Mouse (Mus musculus) liver, postnatal 0 days (tissue): Measurements from ENCODE around the gene Mus81. TPM values are rescaled to one million over a fixed set of nuclear protein-coding genes. Genes with fewer than 3 reads are reported as not detected.

Experiments
- ATAC-seq: fragments of 200-750 bp; cut with Nextera tagmentation; 2 replicates; pipeline ENCODE4 v1.8.0; 2017; ENCODE audit warnings: mild to moderate bottlenecking, moderate library complexity
- DNase-seq: peaks from one replicate; pipeline ENCODE4 v3.0.0-alpha.2; 2016
- H3K27ac ChIP-seq: fragments of 300-500 bp; sonication (generic); 2 replicates; pipeline ENCODE4 v1.5.1; 2014; ENCODE audit warnings: antibody characterized with exemption, moderate library complexity, mild to moderate bottlenecking, low read depth
- H3K27me3 ChIP-seq: fragments of 300-500 bp; sonication (generic); 2 replicates; pipeline ENCODE4 v1.6.1; 2014; ENCODE audit warnings: low read length, control low read depth, mixed read lengths; ENCODE audit not compliant: insufficient read depth
- H3K36me3 ChIP-seq: fragments of 300-500 bp; sonication (generic); replicated peaks from 2 replicates; pipeline ENCODE4 v1.6.1; 2014; ENCODE audit warnings: mild to moderate bottlenecking, control low read depth, low read length, moderate library complexity, mixed read lengths; ENCODE audit not compliant: insufficient read depth
- H3K4me1 ChIP-seq: fragments of 300-500 bp; sonication (generic); 2 replicates; pipeline ENCODE4 v1.6.1; 2014; ENCODE audit warnings: antibody characterized with exemption, mild to moderate bottlenecking, control low read depth; ENCODE audit not compliant: insufficient read depth
- H3K4me2 ChIP-seq: fragments of 300-500 bp; sonication (generic); 2 replicates; pipeline ENCODE4 v1.6.1; 2014; ENCODE audit warnings: low read depth, mild to moderate bottlenecking, low read length, moderate library complexity, mixed read lengths
- H3K4me3 ChIP-seq: fragments of 300-500 bp; sonication (generic); 2 replicates; pipeline ENCODE4 v1.5.1; 2014; ENCODE audit warnings: low read depth, low read length
- H3K9ac ChIP-seq: fragments of 300-500 bp; sonication (generic); replicated peaks from 2 replicates; pipeline ENCODE4 v1.6.1; 2014; ENCODE audit warnings: mild to moderate bottlenecking, moderate library complexity
- H3K9me3 ChIP-seq: fragments of 300-500 bp; sonication (generic); 2 replicates; pipeline ENCODE4 v1.6.1; 2016; ENCODE audit warnings: mild to moderate bottlenecking, control low read depth, low read length, mixed read lengths
- CTCF ChIP-seq: sonication (generic); IDR thresholded peaks from 2 replicates; pipeline ENCODE4 v1.5.1; 2016; ENCODE audit warnings: antibody characterized with exemption, low read depth
- EP300 ChIP-seq: IDR thresholded peaks from 2 replicates; pipeline ENCODE4 v1.6.1; 2016; ENCODE audit warnings: antibody characterized with exemption, low read depth, mild to moderate bottlenecking
- WGBS: fragments of 180-500 bp; shearing (Covaris S2); extraction: QIAGEN DNeasy Blood & Tissue Kit; methylation state at CpG from one replicate; pipeline ENCODE4 v1.1.7; 2014; ENCODE audit not compliant: insufficient replicate concordance; 5-methylcytosine and 5-hydroxymethylcytosine counted together
- polyA plus RNA-seq: library from polyadenylated mRNA; unstranded; fragments of >200 nt; fragmentation: Nextera tagmentation; extraction: Ambion mirVana; gene quantifications from 2 replicates; pipeline ENCODE4 v1.2.1, GENCODE M21; 2015

Mus81 gene
- polyA plus RNA-seq: 8.6 and 11.9 TPM in 2 replicates

- peak; percentile 96 for DNase-seq
- H3K4me3 ChIP-seq: peak within 1 kb of the TSS; percentile 48
- H3K9me3 ChIP-seq: no peaks in the 10 kb centered on the region
- H3K4me1 ChIP-seq: peaks cover 31% of the 10 kb centered on the region
- H3K4me2 ChIP-seq: peak within 1 kb of the TSS; percentile 79
- WGBS: under 1% methylated on average over 39 of the region's 39 CpGs
- TF ChIP-seq CTCF: peak; percentile 96
- peak; percentile 65; the same call in 1 of the 2 replicates for TF ChIP-seq EP300
- no peaks in the 10 kb centered on the region for H3K27me3 ChIP-seq
- ATAC-seq: peak; percentile 73
- peak within 1 kb of the TSS; percentile 56 for H3K9ac ChIP-seq
- peaks cover 24% of the 10 kb centered on the region for H3K36me3 ChIP-seq
- H3K27ac ChIP-seq: peak within 1 kb of the TSS; percentile 99
Observed at GRCm38 (mm10) chr19:5487768-5488550, at the start of gene Mus81. Gene Mus81, minus strand, starts transcription at chr19:5488402.

- 58% methylated on average over 8 of the region's 8 CpGs for WGBS
- Histone ChIP-seq H3K27me3 (no peaks in the 10 kb centered on the region), H3K27ac (no peak overlapping the region), H3K4me1 (peaks cover 5% of the 10 kb centered on the region), H3K9me3 (no peaks in the 10 kb centered on the region), H3K9ac (no peak overlapping the region), H3K4me3 (no peak overlapping the region), H3K4me2 (no peak overlapping the region), H3K36me3 (no peaks in the 10 kb centered on the region)
- DNase-seq: no peak
- TF ChIP-seq EP300 (no peak), CTCF (no peak)
- no peak for ATAC-seq
Observed at GRCm38 (mm10) chr19:5532520-5532919, 44.3 kb upstream of the Mus81 start.

DNA sequence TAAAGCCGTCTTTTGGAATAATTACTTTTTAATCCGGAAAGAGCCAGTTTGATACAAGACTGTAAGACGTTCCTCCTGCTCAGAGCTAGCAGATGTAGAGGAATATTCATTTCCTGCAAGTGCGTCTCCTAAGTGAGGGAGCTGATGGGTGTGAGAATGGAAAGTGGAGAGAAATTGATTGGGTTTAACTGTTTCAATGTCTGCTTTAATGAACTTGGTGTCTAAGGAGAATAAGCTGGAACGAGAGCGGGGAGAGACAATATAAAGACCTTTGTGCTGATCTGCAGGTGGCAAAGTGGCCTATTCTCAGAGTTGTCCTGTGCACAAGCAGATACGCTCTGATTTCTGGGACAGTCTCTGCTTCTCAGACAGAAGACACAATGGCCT lies 41.9 kb upstream of the Mus81 start:
- no peaks in the 10 kb centered on the region for H3K36me3 ChIP-seq
- ATAC-seq (no peak), DNase-seq (no peak)
- H3K27me3 ChIP-seq: no peaks in the 10 kb centered on the region
- TF ChIP-seq EP300 (no peak), CTCF (no peak)
- H3K4me3 ChIP-seq: no peak overlapping the region
- 68% methylated on average over 7 of the region's 7 CpGs for WGBS
- no peak overlapping the region for H3K9ac ChIP-seq
- H3K9me3 ChIP-seq: no peaks in the 10 kb centered on the region
- H3K4me2 ChIP-seq: peak overlapping the region; percentile 62; the same call in 1 of the 2 replicates
- H3K27ac ChIP-seq: no peak overlapping the region
- peaks cover 5% of the 10 kb centered on the region for H3K4me1 ChIP-seq

DNA sequence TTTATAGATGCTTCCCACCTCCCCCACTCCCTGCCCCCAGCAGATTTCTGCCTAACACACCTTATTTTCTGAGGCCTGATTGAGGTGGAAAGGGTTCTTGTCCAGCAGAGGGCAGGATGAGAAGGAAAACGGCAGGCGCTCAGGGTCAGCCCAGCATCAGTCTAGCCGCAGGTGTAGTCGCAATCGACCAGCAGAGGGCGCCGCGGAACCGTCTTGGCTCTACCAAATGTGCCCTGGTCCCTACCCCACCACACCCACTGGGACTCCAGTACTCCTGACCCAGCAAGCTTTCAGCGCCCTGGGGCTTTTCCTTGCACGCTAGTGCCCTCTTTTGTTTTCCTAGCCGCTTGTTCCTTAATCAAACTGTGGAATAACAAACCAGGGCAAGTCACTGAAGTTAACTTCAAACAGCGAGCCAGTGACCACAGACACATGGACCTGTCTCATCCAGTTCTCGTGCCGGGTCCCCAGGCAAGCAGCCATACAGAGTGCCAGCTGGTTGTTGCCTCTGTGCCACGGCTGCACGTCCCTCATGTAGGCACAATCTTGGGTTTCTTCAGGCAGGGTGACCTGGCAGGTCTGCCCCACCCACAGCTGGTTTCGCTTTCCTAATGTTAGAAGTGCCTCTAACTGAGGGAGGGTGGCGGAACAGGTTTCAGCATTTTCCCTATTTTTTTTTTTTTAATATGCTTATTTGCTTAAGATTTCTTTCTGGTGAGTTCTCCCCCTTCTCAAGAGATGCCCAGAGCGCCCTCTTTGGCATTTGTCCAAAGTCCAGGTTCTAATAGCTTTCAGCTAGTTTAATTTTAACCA lies 41.3 kb upstream of the Mus81 start:
- WGBS: 18% methylated on average over 20 of the region's 20 CpGs
- H3K4me1 ChIP-seq: peaks cover 5% of the 10 kb centered on the region
- peak overlapping the region; percentile 19 for H3K4me3 ChIP-seq
- no peak overlapping the region for H3K27ac ChIP-seq
- DNase-seq (peak; percentile 98), ATAC-seq (peak; percentile 99)
- H3K4me2 ChIP-seq: peak overlapping the region; percentile 62
- no peak overlapping the region for H3K9ac ChIP-seq
- H3K9me3 ChIP-seq: no peaks in the 10 kb centered on the region
- H3K27me3 ChIP-seq: no peaks in the 10 kb centered on the region
- no peaks in the 10 kb centered on the region for H3K36me3 ChIP-seq
- no peak for TF ChIP-seq EP300
- peak; percentile 99 for TF ChIP-seq CTCF

GRCm38 (mm10) chr19:5525204-5525603 lies 37.0 kb upstream of the Mus81 start:
- no peak overlapping the region for H3K27ac ChIP-seq
- no peak overlapping the region for H3K9ac ChIP-seq
- 64% methylated on average over 5 of the region's 5 CpGs for WGBS
- no peak overlapping the region for H3K4me2 ChIP-seq
- TF ChIP-seq CTCF (no peak), EP300 (no peak)
- no peak overlapping the region for H3K4me3 ChIP-seq
- ATAC-seq (no peak), DNase-seq (no peak)
- H3K27me3 ChIP-seq: no peaks in the 10 kb centered on the region
- H3K4me1 ChIP-seq: peaks cover 5% of the 10 kb centered on the region
- H3K36me3 ChIP-seq: no peaks in the 10 kb centered on the region
- H3K9me3 ChIP-seq: no peaks in the 10 kb centered on the region

- ATAC-seq (peak; percentile 43; the same call in 1 of the 2 replicates), DNase-seq (no peak)
- Histone ChIP-seq H3K36me3 (no peaks in the 10 kb centered on the region), H3K27ac (no peak overlapping the region), H3K9ac (no peak overlapping the region), H3K9me3 (no peaks in the 10 kb centered on the region), H3K4me3 (no peak overlapping the region), H3K4me1 (no peaks in the 10 kb centered on the region), H3K27me3 (no peaks in the 10 kb centered on the region), H3K4me2 (no peak overlapping the region)
- WGBS: 69% methylated on average over 3 of the region's 3 CpGs
- TF ChIP-seq EP300: no peak
- TF ChIP-seq CTCF: no peak
Observed at GRCm38 (mm10) chr19:5518721-5519120, 30.5 kb upstream of the Mus81 start.
